Mouse (Mus musculus): Measurements from ENCODE around the gene F5. TPM values are rescaled to one million over a fixed set of nuclear protein-coding genes. Genes with fewer than 3 reads are reported as not detected.

F5 gene
- 0.07 and 0.08 TPM in 2 replicates for polyA plus RNA-seq (2015; fragmentation: Nextera tagmentation; extraction: Ambion mirVana)

GRCm38 (mm10) chr1:164151387-164152088 is at the start of gene F5:
Gene F5, plus strand, starts transcription at chr1:164151838.
- H3K4me2 ChIP-seq (replicated peaks), result no peak within 1 kb of the TSS
- WGBS, result 12% methylated on average over 16 of the region's 16 CpGs
- H3K4me1 ChIP-seq (replicated peaks), result 0 out of 2 replicates have a peak, but pooled peaks cover 5% of the 10 kb centered on the region

GRCm38 (mm10) chr1:164109763-164110162 is 41.9 kb upstream of the F5 start:
- Histone ChIP-seq H3K36me3 (no peaks in the 10 kb centered on the region), H3K27ac (no peak overlapping the region), H3K4me3 (replicated peaks) (no peak overlapping the region), H3K4me2 (replicated peaks) (no peak overlapping the region), H3K27me3 (no peaks in the 10 kb centered on the region), H3K9ac (replicated peaks) (no peak overlapping the region), H3K4me1 (replicated peaks) (no peaks in the 10 kb centered on the region), H3K9me3 (no peaks in the 10 kb centered on the region)
- 95% methylated on average over 2 of the region's 2 CpGs for WGBS
- no peak for ATAC-seq

More at GRCm38 (mm10) chr1:164151387-164152088, at the start of gene F5:
- Histone ChIP-seq H3K27me3 (no peaks in the 10 kb centered on the region), H3K4me3 (replicated peaks) (no peak within 1 kb of the TSS), H3K36me3 (no peaks in the 10 kb centered on the region), H3K27ac (no peak within 1 kb of the TSS), H3K9ac (replicated peaks) (no peak within 1 kb of the TSS), H3K9me3 (no peaks in the 10 kb centered on the region)
- ATAC-seq, result peak; percentile 50

- no peak for ATAC-seq
- no peaks in the 10 kb centered on the region for H3K9me3 ChIP-seq
- H3K27ac ChIP-seq, result no peak overlapping the region
- no peaks in the 10 kb centered on the region for H3K36me3 ChIP-seq
- H3K9ac ChIP-seq (replicated peaks), result no peak overlapping the region
- no peaks in the 10 kb centered on the region for H3K27me3 ChIP-seq
- no peak overlapping the region for H3K4me3 ChIP-seq (replicated peaks)
- WGBS, result 91% methylated on average over 9 of the region's 9 CpGs
- H3K4me1 ChIP-seq (replicated peaks), result no peaks in the 10 kb centered on the region
- H3K4me2 ChIP-seq (replicated peaks), result no peak overlapping the region
Measured at GRCm38 (mm10) chr1:164110591-164111329, 40.9 kb upstream of the F5 start.

- Histone ChIP-seq H3K4me2 (replicated peaks) (no peak overlapping the region), H3K4me3 (replicated peaks) (no peak overlapping the region), H3K27ac (no peak overlapping the region), H3K4me1 (replicated peaks) (no peaks in the 10 kb centered on the region), H3K9me3 (no peaks in the 10 kb centered on the region), H3K36me3 (no peaks in the 10 kb centered on the region), H3K9ac (replicated peaks) (no peak overlapping the region), H3K27me3 (no peaks in the 10 kb centered on the region)
- no peak for ATAC-seq
- WGBS, result 90% methylated on average over 5 of the region's 5 CpGs
Measured at GRCm38 (mm10) chr1:164114280-164114679, 37.4 kb upstream of the F5 start.

GRCm38 (mm10) chr1:164114947-164115493 is 36.6 kb upstream of the F5 start, which contains the start of gene Selp:
Gene Selp, plus strand, starts transcription at chr1:164115264.
- no peaks in the 10 kb centered on the region for H3K4me1 ChIP-seq (replicated peaks)
- no peak within 1 kb of the TSS for H3K4me3 ChIP-seq (replicated peaks)
- WGBS, result 78% methylated on average over 8 of the region's 8 CpGs
- H3K9ac ChIP-seq (replicated peaks), result no peak within 1 kb of the TSS
- no peaks in the 10 kb centered on the region for H3K27me3 ChIP-seq
- H3K27ac ChIP-seq, result no peak within 1 kb of the TSS
- ATAC-seq, result no peak
- H3K36me3 ChIP-seq, result no peaks in the 10 kb centered on the region
- H3K9me3 ChIP-seq, result no peaks in the 10 kb centered on the region
- no peak within 1 kb of the TSS for H3K4me2 ChIP-seq (replicated peaks)

GRCm38 (mm10) chr1:164115647-164116046 is 36.0 kb upstream of the F5 start:
- Histone ChIP-seq H3K27ac (no peak overlapping the region), H3K36me3 (no peaks in the 10 kb centered on the region), H3K27me3 (no peaks in the 10 kb centered on the region), H3K4me1 (replicated peaks) (no peaks in the 10 kb centered on the region), H3K9me3 (no peaks in the 10 kb centered on the region), H3K4me2 (replicated peaks) (no peak overlapping the region), H3K4me3 (replicated peaks) (no peak overlapping the region), H3K9ac (replicated peaks) (no peak overlapping the region)
- WGBS, result 74% methylated on average over 6 of the region's 6 CpGs
- no peak for ATAC-seq

GRCm38 (mm10) chr1:164117869-164118268 is 33.8 kb upstream of the F5 start:
- WGBS, result 94% methylated on average over 6 of the region's 6 CpGs
- Histone ChIP-seq H3K9me3 (no peaks in the 10 kb centered on the region), H3K4me2 (replicated peaks) (no peak overlapping the region), H3K36me3 (no peaks in the 10 kb centered on the region), H3K27ac (no peak overlapping the region), H3K4me1 (replicated peaks) (no peaks in the 10 kb centered on the region), H3K9ac (replicated peaks) (no peak overlapping the region), H3K4me3 (replicated peaks) (no peak overlapping the region), H3K27me3 (no peaks in the 10 kb centered on the region)
- ATAC-seq, result no peak

GRCm38 (mm10) chr1:164119892-164120776 is 31.5 kb upstream of the F5 start:
- H3K9me3 ChIP-seq, result no peaks in the 10 kb centered on the region
- no peak overlapping the region for H3K4me2 ChIP-seq (replicated peaks)
- H3K27me3 ChIP-seq, result no peaks in the 10 kb centered on the region
- no peaks in the 10 kb centered on the region for H3K36me3 ChIP-seq
- 80% methylated on average over 3 of the region's 3 CpGs for WGBS
- no peak for ATAC-seq
- H3K27ac ChIP-seq, result no peak overlapping the region
- no peak overlapping the region for H3K9ac ChIP-seq (replicated peaks)
- H3K4me3 ChIP-seq (replicated peaks), result no peak overlapping the region
- H3K4me1 ChIP-seq (replicated peaks), result no peaks in the 10 kb centered on the region

GRCm38 (mm10) chr1:164120777-164121158 is 30.9 kb upstream of the F5 start:
- H3K4me2 ChIP-seq (replicated peaks), result no peak overlapping the region
- no peaks in the 10 kb centered on the region for H3K4me1 ChIP-seq (replicated peaks)
- no peak overlapping the region for H3K4me3 ChIP-seq (replicated peaks)
- no peak overlapping the region for H3K9ac ChIP-seq (replicated peaks)
- no peaks in the 10 kb centered on the region for H3K27me3 ChIP-seq
- H3K9me3 ChIP-seq, result no peaks in the 10 kb centered on the region
- 93% methylated on average over 3 of the region's 3 CpGs for WGBS
- no peak overlapping the region for H3K27ac ChIP-seq
- ATAC-seq, result no peak
- no peaks in the 10 kb centered on the region for H3K36me3 ChIP-seq

- H3K9ac ChIP-seq (replicated peaks), result no peak overlapping the region
- no peak overlapping the region for H3K27ac ChIP-seq
- no peaks in the 10 kb centered on the region for H3K4me1 ChIP-seq (replicated peaks)
- no peaks in the 10 kb centered on the region for H3K27me3 ChIP-seq
- H3K9me3 ChIP-seq, result no peaks in the 10 kb centered on the region
- no peaks in the 10 kb centered on the region for H3K36me3 ChIP-seq
- 87% methylated on average over 3 of the region's 3 CpGs for WGBS
- H3K4me3 ChIP-seq (replicated peaks), result no peak overlapping the region
- H3K4me2 ChIP-seq (replicated peaks), result no peak overlapping the region
- ATAC-seq, result no peak
Measured at GRCm38 (mm10) chr1:164123836-164124235, 27.8 kb upstream of the F5 start.

- Histone ChIP-seq H3K4me3 (replicated peaks) (no peak overlapping the region), H3K36me3 (no peaks in the 10 kb centered on the region), H3K9ac (replicated peaks) (no peak overlapping the region), H3K4me1 (replicated peaks) (no peaks in the 10 kb centered on the region), H3K27ac (no peak overlapping the region), H3K4me2 (replicated peaks) (no peak overlapping the region), H3K27me3 (no peaks in the 10 kb centered on the region), H3K9me3 (no peaks in the 10 kb centered on the region)
- WGBS, result 76% methylated on average over 3 of the region's 3 CpGs
- no peak for ATAC-seq
Measured at GRCm38 (mm10) chr1:164130013-164130412, 21.6 kb upstream of the F5 start.
